Mouse (Mus musculus): ENCODE results near the gene Dnajc7.

- TF ChIP-seq CTCF (conservative IDR thresholded peaks at IDR 0.05; ENCODE audit: low read length) (no peak), NANOG (IDR thresholded peaks at IDR 0.05; ENCODE audit: borderline replicate concordance, low read length) (peak; percentile 74), POU5F1 (IDR thresholded peaks at IDR 0.05; ENCODE audit: borderline replicate concordance, low read length) (no peak)
These were observed 3.6 kb downstream of the Dnajc7 start for GRCm38 (mm10) chr11:100616332-100616731.

All from E14TG2a.4 (cell line).